Mouse (Mus musculus): ENCODE data around the gene Snx21. TPM values are rescaled to one million over a fixed set of nuclear protein-coding genes. Genes with fewer than 3 reads are reported as not detected.

Gene Snx21
- polyA plus RNA-seq, 1 experiment, result 5.2 TPM

DNA sequence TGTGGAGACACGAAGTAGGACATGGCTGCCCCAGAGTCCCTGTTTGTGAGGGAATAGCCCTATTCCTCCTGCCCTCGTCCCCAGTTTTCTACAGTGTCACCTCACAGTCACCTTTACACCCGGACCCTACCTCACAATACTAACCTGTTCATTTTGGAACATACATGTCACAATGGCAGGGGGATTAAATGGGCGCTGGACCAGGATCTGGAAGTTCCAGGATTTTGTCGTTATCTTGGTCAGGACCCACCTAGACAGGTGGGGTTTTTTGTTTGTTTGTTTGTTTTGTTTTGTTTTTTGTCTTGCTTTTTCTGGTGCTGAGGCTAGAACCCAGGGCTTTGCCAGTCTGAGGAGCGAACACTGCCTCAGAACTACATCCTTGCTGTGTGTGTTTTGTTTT lies 42.8 kb downstream of the Snx21 start, which contains the start of gene Spata25:
Gene Spata25 (minus strand): TSS at position 101 of the 400 bp plus-strand sequence.
- no peak for TF ChIP-seq GATA1 (IDR thresholded peaks at IDR 0.05; ENCODE audit: low read length)

DNA sequence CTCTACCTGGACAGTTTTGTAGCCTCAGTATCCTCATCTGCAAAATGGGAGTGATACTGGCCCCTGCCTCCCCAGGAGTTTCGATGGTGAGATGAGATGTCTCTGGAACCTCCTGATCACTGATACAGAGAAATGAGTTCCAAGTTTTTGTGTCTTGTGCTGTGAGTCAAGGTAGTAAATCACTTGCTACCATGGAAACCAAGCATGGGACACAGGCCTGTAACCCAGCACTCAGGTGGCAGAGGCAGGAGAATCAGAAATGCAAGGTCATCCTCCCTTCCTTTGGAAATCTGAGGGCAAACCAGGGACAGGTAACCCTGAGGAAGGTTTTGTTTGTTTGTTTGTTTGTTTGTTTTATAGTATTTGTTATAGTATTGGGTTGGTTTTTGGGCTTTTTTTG lies 43.5 kb downstream of the Snx21 start:
- no peak for TF ChIP-seq GATA1 (IDR thresholded peaks at IDR 0.05; ENCODE audit: low read length)

DNA sequence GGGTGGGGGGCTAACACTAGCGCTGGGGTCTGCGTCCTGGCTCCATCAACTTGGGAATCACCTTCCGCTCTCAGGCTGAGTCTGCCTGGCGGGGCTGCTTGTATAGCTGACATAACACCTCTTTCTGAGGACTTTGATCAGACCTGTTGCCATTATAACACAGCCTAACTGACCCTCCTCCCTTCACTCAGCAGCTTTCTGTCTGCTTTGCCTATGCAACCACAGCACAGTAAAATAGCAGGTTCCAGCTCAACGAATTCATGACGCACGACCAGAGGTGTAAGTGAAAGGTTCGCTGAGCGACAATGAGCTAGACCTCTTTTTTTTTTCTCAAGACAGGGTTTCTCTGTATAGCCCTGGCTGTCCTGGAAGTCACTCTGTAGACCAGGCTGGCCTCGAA lies 45.4 kb downstream of the Snx21 start:
- TF ChIP-seq GATA1 (IDR thresholded peaks at IDR 0.05; ENCODE audit: low read length), result no peak

- no peak for TF ChIP-seq GATA1 (IDR thresholded peaks at IDR 0.05; ENCODE audit: low read length)
These were observed 46.6 kb downstream of the Snx21 start for GRCm38 (mm10) chr2:164832032-164832747.

DNA sequence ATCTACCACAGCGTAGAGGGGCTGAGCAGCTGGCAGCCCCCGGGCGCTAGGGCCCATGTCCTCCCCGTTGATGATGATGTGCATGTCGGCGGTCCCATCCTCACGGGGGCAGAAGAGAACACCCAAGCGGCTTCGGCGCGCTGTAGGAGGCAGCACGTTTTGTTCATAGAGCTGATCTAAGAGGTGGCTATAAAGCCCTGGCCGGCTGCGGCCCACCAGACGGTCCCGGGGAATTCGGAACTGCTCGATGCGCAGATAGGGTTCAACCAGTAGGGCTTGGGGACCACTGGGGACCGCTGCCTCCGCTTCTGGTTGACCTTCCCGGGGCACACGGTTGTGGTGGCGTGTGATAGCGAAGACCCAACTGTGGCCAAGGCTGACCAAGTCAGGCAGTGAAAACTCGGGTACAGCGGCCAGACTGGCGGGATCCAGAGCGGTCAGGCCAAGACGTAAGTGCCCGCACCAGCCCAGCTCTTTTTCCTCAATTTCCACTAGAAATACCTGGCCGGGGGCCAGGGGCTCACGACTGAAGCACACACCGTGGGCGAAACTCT lies 47.2 kb downstream of the Snx21 start, which contains the start of gene Ctsa:
Gene Ctsa (plus strand): TSS at position 126 of the 554 bp plus-strand sequence.
- TF ChIP-seq GATA1 (IDR thresholded peaks at IDR 0.05; ENCODE audit: low read length), result no peak

- no peak for TF ChIP-seq GATA1 (IDR thresholded peaks at IDR 0.05; ENCODE audit: low read length)
These were observed 47.8 kb downstream of the Snx21 start, which contains the start of gene Neurl2 for GRCm38 (mm10) chr2:164833314-164833959. Gene Neurl2 (minus strand): TSS chr2:164833456.

- TF ChIP-seq GATA1 (IDR thresholded peaks at IDR 0.05; ENCODE audit: low read length), result no peak
These were observed 48.9 kb downstream of the Snx21 start for GRCm38 (mm10) chr2:164834531-164834930.

DNA sequence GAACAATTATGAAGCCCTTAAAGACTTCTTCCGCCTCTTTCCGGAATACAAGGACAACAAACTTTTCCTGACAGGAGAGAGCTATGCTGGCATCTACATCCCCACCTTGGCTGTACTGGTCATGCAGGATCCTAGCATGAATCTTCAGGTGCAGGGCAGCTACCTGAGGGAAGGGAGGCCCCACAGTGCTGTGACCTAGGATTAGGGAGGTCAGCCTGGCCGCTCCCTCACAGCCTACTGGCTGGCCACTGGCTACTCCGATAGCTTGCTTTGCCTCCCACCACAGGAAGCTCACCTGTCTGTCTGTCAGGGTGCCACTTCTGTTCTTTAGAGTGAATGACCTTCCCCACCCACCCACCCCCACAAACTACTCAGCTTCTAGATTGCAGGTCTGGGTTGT lies 49.5 kb downstream of the Snx21 start:
- TF ChIP-seq GATA1 (IDR thresholded peaks at IDR 0.05; ENCODE audit: low read length), result no peak

Other genes starting within 250 kb of the Snx21 start
- not detected in 2 replicates for gene Wfdc2, start 223.4 kb upstream of the Snx21 start, polyA plus RNA-seq (2012)
- gene Spint3, start 212.4 kb upstream of the Snx21 start, polyA plus RNA-seq (2012), result not detected in 2 replicates
- not detected in 2 replicates for gene Wfdc6a, start 200.4 kb upstream of the Snx21 start, polyA plus RNA-seq (2012)
- not detected in 2 replicates for gene Eppin, start 192.2 kb upstream of the Snx21 start, polyA plus RNA-seq (2012)
- not detected in 2 replicates for gene Wfdc6b, start 172.3 kb upstream of the Snx21 start, polyA plus RNA-seq (2012)
- gene Wfdc8, start 172.2 kb upstream of the Snx21 start, polyA plus RNA-seq (2012), result not detected in 2 replicates
- not detected in 2 replicates for gene Wfdc16, start 147.0 kb upstream of the Snx21 start, polyA plus RNA-seq (2012)
- not detected in 2 replicates for gene Wfdc10, start 129.8 kb upstream of the Snx21 start, polyA plus RNA-seq (2012)
- not detected in 2 replicates for gene Wfdc9, start 129.2 kb upstream of the Snx21 start, polyA plus RNA-seq (2012)
- gene Wfdc11, start 111.7 kb upstream of the Snx21 start, polyA plus RNA-seq (2012), result not detected in 2 replicates
- not detected in 2 replicates for gene Wfdc13, start 100.7 kb upstream of the Snx21 start, polyA plus RNA-seq (2012)
- not detected in 2 replicates for gene Spint4, start 87.3 kb upstream of the Snx21 start, polyA plus RNA-seq (2012)
- not detected in 2 replicates for gene Spint5, start 70.5 kb upstream of the Snx21 start, polyA plus RNA-seq (2012)
- gene Wfdc3, start 39.9 kb upstream of the Snx21 start, polyA plus RNA-seq (2012), result 0.03 and 0.04 TPM in 2 replicates
- 131 and 212 TPM in 2 replicates for gene Dnttip1, start 39.8 kb upstream of the Snx21 start, polyA plus RNA-seq (2012)
- gene Ube2c, start 15.9 kb upstream of the Snx21 start, polyA plus RNA-seq (2012), result 170 and 261 TPM in 2 replicates
- not detected in 2 replicates for gene Tnnc2, start 5.9 kb upstream of the Snx21 start, polyA plus RNA-seq (2012)
- 34.2 and 58.7 TPM in 2 replicates for gene Acot8, start 19.1 kb downstream of the Snx21 start, polyA plus RNA-seq (2012)
- 1.6 TPM in 2 replicates for gene Zswim3, start 19.3 kb downstream of the Snx21 start, polyA plus RNA-seq (2012)
- gene Zswim1, start 36.9 kb downstream of the Snx21 start, polyA plus RNA-seq (2012), result 29.9 and 31.4 TPM in 2 replicates
- not detected in 2 replicates for gene Spata25, start 42.7 kb downstream of the Snx21 start, polyA plus RNA-seq (2012)
- gene Ctsa, start 47.0 kb downstream of the Snx21 start, polyA plus RNA-seq (2012), result 12.4 and 46.9 TPM in 2 replicates
- 0.08 TPM in 1 of 2 replicates, not detected in the other for gene Neurl2, start 47.6 kb downstream of the Snx21 start, polyA plus RNA-seq (2012)
- gene Pltp, start 71.9 kb downstream of the Snx21 start, polyA plus RNA-seq (2012), result not detected in 2 replicates
- 110 and 119 TPM in 2 replicates for gene Pcif1, start 93.5 kb downstream of the Snx21 start, polyA plus RNA-seq (2012)
- 58.2 and 59.2 TPM in 2 replicates for gene Zfp335, start 125.9 kb downstream of the Snx21 start, polyA plus RNA-seq (2012)
- 0.03 and 0.05 TPM in 2 replicates for gene Mmp9, start 155.0 kb downstream of the Snx21 start, polyA plus RNA-seq (2012)
- gene Slc12a5, start 175.0 kb downstream of the Snx21 start, polyA plus RNA-seq (2012), result 0.31 and 0.41 TPM in 2 replicates
- gene Ncoa5, start 249.0 kb downstream of the Snx21 start, polyA plus RNA-seq (2012), result 50.0 and 58.3 TPM in 2 replicates